Mouse (Mus musculus) c-Kit-positive CD71-positive TER-119-negative erythroid progenitor cells, embryonic 14.5 days (primary cell): Measurements from ENCODE around the gene Ppfibp2.

Source experiments
- DNase-seq: peaks from one replicate; pipeline ENCODE4 v3.0.0-alpha.2; 2013; ENCODE audit warnings: low read depth

The Ppfibp2 gene

DNA sequence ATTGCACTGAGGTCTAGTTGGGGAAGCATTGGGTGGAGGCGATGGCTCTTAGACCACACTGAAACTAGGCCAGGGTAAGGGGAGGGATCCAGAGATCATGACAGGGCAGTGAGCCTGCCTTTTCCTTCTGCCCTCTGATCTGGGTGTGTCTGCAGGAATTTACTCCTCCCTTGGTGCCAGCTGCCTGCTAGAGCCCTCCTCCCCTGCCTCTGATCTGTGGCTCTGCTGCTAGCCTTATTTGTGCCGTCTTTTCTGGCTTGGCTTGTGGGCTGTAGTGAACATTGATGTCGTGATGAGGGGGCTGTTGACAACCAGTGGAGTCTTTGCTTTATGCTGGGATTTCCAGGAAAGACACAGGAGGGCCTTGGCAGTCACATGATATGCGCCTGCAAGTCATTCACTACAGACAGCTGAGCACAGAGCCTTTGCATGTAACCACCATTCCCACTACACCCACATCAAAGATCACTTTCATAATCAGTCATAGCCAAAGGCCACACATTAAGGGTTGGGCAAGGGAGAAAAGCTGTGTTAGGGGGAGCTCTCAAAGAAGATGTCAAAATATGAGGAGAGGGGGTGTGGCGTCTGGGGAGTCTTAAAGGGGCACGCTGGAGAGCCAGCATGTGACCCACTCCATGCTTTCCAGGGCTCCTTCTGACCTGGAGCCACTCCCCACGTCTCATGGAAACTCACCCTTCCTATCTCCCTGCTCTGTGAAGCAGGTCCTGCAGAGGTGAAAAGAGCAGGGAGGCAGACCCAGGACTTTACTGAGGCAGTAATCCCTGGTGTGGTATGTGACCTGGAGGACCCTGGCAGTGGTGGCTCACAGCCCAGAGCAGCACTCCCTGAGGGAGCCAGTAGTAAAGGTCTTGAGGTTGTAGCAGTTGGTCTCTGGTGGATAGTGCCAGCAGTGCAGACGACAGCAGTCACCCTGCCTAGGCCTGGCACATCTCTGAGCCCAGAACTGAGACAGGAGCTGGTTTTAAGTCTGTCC is 69.4 kb downstream of the Ppfibp2 start:
- DNase-seq, result no peak

DNA sequence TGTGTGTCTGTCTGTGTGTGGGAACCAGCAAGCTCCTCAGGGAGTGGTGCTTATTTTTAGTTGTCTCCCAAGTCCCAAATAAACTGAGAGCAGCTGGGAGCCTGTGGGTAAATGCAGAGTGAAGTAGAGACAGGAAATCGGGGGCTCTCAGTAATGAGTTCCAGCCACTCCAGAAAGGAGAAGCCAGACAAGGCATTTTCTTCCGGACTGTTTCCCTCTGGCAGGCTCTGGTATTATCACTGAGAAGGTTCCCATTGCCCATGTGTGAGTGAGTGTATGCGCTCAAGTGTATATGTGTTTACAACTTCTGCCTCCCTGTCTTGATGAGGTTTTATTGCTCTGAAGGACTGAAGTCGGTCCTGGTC is 70.2 kb downstream of the Ppfibp2 start:
- DNase-seq, result no peak

DNA sequence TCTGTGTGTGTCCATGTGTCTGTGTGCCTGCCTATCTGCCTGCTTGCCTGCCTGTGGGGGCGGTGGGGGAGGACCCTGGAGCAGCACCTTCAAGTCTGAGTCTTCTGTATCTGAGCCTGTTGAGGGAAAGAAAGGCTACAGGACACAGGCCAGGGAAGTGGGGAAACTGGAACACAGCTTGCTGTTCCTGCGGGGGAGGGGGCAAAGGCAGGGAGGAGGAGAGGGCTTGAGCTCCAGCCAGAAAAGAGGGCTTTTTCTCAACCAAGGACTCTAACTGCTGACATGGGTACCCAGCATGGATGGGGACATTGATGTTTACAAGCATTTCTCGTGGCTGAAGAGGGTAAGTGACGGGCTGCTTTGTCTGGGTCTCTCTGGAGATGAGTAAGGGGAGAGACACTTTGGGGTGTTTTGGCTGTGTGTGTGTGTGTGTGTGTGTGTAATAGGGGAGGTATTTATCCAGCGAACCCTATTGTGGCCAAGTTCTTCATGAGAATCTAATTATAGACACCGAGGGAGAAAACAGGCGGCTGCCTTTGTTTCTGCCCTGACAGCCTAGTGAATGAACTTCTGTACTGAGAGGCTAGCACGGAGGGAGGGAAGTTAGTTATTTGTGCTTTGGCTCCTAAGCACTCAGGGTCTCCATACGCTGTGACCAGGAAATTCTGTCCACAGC is 70.7 kb downstream of the Ppfibp2 start:
- DNase-seq, result no peak

DNA sequence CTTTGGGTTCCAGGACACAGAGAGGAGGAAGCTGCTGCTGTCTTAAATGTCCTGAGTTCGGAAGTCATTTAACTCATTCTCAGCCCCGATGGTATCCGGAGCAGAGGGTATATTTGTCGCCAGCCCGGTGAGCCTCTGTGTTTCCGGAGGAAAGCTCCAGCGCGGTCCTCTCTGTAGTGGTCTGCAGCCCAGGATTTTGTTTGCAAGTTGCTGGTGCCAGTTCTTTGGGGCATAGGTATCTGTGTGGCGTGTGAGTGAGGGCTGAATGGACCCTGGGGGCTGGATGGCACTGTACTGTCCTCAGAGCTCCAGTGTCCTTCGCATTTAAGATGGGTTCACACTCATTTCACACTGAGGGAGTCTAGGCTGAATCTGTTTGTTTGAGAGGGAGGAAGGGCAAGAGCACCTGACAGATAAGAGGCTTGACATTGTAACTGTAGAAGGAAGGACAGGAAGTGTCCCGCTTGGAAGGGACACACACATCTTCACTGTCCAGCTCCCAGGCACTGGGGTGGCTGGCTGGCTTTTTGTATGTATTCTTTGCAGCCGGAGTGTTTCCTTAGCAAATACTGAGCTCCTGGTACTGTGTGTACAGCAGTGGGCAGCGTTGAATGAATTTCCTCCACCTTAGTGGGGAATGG is 71.4 kb downstream of the Ppfibp2 start:
- no peak for DNase-seq

DNA sequence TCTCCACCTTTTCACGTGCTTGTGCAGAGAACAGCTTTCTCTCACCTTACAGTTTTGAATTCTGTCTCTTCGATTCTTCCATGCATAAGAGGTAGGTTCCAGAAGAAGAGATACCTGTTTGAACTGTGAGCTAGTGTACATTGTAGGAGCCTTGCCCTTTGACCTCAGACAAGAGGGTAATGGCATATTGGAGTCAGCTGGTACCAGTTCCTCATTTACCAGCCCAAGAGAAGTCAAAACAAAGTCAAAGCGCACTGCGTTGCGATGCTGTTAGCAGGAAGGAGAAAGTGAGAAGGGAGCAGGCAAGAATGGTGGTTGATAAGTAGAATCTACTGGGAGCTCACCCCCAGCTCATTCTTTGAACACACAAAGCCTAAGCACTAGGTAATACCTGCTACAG is 73.5 kb downstream of the Ppfibp2 start:
- no peak for DNase-seq

DNA sequence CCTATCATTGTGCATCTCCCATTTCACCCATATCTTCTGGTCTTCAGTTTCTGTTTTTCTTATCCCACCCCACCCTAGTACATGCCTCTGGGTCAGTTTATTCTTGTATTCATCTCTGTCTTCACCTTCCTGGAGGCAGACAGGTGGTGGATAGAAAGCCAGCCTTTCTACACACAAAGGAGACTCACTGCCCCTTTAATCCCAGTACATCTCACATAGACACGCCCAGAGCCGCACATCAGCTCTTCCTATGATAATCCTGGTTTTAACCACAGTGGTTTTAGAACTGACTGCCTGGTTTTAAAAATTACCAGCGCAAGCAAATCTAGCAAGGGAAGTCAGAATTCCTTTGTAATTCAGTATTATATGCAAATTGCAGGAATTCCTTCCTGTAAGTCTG is 80.2 kb downstream of the Ppfibp2 start:
- no peak for DNase-seq

DNA sequence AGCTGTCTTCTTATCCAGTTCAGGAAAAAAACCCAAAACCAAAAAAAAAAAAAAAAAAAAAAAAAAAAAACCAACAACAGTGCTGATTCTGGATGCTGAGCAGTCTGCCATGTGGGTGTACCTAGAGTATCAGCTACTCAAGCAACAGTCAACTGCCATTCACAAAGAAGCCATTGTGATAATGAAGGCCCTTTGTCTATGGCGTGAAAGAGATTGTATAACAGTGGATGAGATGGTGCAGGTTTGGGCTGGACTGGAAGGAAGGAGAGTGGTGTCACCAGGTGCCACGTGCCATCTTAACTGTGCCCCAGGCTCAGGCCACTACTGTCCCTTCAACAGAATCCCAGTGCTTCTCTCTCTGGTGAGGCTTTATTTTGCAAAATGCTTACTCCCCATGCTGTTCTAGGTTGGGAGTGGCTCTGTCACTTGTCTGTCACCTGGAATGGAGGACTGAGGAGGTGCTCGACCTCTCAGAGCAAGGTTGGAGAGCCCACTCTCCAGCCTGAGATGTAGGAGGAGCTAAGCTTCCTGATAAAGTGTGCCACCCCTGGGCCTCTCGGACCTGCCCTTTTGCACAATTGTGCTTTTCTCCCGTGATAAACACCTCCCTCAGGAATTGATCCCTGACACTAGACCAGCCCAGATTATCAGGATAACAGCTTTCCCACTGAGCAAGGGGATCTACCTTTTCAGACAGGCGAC is 85.3 kb downstream of the Ppfibp2 start:
- DNase-seq, result no peak

DNA sequence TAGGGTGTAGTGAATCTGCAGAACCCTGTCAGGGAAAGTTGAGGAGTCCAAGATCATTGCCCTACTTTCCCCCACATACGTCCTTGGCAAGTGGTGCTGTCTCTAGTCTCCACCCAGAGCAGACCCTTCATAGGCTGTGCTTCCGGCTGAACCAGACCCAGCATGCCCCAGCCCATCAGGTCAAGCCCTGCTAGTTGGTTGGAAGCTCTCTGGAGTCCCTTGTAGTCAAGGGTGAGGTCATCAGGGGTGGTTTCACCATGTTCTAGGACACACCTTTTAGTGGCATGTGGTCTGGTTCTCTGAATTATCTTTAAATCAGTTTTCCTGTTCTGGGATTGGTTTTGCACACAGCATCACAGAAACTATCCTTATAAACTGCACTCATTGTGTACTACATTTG is 86.3 kb downstream of the Ppfibp2 start:
- DNase-seq, result no peak

DNA sequence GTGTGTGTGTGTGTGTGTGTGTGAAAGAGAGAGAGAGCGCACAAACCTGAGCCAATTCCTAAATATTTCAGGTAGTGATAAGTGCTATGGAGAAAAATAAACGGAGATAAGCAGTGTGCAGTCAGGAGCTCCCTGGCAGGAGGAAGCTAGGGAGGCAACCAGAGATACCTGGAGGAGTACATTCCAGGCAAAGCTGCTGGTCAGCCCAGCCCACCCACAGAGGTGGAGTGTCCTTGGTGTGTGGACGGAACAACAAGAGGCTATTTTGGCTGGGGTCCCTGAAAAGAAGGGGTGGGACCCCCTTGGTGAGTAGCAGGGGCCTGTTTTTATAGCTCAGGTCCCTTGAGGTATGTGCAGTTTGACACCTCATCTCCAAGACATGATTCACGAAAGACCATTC is 88.2 kb downstream of the Ppfibp2 start:
- no peak for DNase-seq

DNA sequence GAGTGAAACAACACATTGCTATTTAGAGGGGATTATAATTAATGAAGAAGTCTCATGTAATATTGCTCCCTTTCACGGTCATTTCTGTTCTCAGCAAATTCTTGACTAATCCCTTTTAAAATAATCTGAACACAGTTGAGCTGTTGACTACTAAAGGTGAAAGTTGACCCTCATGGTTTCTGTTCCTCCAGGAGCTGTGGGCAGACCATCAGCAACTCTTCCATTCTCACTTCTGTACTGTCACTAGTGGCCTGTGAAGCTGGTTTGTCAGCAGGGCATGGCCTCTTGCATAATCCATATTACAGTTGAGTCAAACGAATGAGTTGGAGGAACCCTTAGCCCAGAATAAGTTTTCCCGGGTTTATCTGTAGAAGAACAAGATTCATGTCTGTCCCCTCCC is 88.6 kb downstream of the Ppfibp2 start:
- no peak for DNase-seq

DNA sequence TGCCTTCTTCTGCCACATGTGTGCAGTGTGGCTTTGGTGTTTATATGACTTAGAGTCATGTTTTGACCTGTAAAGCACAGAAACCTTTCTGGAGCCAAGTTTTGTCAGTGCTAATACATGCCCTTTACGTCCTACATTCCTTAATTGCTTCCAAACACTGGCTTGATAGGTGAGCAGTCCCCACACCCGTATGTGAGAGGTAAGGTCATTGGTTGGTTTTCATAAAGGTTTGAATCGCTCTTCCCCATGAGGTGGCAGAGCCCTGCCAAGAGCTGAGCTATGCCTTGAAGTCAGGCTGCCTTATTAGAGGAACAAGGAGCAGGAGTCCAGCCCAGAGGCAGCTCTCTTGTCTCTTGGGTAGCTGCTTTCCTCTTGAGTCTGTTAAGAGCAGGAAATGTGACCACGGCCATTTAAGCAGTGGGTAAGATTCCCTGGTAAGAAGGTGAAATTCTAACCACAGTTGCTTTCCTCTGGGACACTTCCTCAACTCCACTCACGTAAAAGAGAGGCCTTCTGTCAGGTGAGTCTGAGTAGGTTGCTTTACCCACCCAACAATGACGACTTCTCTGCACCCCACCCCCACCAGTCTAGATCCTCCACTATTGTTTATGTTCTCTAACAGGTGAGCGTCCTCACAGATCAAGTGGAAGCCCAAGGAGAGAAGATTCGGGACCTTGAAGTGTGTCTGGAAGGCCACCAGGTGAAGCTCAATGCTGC is 90.4 kb downstream of the Ppfibp2 start:
- no peak for DNase-seq

DNA sequence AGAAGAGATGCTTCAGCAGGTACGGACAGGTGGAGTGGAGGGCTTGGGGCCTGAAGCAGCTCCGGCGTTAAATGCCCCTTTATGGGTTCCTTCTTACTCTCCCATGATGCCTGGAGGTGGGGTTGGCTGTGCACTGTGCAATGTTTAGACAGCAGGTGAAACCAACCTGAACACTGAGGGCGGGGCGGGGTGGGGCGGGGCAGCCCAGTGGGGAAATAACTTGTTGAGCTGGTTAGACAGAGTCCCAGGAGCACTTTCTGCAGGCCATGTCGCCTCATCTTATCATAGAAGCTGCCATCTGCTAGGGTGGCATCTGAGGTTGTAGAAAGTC is 90.9 kb downstream of the Ppfibp2 start:
- no peak for DNase-seq

DNA sequence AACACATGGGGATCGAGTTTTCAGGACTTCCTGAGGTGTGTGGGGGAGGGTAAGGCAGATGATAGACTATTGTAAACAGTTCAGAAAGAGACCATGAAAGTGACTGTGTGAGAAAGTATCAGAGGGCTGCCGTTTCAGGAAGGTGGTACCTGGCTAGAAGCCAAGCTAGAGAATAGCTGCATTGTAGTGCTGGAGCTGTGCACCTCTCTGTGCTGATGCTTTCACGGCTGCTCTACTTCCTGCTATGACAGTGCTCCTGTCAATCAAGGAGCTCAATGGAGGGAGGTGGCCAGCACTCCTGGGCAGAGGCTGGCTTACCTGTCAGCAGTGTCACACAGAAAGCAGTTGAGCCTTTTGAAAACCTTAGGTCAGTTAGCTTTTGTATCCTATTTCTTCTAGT is 92.4 kb downstream of the Ppfibp2 start:
- DNase-seq, result no peak

DNA sequence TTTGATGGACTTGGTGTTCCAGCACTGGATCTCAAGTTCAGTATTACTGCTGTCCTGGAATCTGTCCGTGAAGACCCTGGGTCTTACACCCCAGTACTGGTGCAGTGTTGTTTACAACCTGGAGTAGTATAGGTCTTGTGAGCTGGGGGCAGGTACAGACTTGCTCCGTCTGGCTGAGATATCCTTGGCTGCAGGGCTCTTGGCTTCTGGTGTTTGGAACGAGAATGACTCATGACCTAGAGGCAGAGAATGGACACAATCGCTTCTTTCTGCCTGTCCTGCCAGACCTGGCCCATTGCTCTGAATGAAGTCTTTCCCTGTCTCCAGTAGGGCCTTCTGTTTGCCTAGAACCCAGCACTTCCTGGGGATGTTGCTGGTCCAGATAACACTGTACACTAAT is 93.0 kb downstream of the Ppfibp2 start:
- no peak for DNase-seq

DNA sequence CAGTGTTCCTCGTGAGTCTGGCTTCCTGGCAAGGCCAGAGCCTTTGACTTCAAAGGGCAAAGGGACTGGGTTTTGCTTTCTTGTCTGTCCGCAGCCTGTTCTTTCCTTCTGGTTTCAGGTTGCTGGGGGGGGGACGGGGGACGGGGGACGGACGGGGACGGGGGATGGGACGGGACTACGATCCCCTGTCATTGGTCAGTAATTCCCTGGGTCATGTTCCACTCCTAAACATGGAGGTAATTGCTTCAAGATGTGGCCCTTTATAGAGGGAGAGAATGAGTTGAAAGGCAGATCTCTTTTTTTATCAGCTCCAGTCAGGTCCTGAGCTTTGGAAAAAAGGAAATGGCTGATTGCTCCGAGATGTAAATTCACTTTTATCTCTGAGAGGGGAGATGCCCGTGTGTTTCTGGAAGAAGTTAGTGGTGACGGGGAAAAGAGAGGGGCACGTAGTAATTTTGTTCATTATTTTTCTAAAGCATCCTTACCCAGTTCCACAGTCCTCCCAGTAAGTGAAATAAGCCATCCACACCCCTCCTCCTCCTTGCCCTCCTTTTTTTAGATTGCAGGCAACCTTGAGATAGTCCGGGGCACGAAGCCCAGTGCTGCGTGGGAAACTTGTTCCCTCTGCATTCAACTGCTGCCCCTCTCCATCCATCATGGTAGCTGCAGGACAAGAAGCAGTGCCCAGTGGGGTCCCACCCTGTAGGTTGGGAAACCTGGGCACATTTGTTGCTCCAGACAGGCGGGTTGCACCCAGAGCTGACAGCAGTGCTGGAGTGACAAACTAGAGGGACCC is 95.6 kb downstream of the Ppfibp2 start:
- no peak for DNase-seq

DNA sequence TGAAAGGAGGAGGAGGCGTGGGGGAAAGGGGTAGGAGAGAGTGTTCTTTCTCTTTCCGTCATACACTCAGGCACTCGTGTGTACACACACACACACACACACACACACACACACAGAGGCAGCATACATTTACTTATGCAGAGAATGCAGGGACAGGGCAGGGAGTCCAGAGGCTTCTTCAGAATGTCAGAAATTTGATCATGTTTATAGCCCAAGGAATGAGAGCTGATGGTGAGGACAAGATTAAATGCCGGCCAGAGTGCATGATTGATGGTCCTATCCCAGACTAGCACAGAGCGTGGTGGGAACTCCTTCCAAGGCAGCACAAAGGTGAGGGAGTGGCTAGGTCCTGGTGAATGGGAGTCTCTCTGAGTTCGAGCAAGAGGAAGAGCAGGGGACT is 96.5 kb downstream of the Ppfibp2 start:
- DNase-seq, result no peak

DNA sequence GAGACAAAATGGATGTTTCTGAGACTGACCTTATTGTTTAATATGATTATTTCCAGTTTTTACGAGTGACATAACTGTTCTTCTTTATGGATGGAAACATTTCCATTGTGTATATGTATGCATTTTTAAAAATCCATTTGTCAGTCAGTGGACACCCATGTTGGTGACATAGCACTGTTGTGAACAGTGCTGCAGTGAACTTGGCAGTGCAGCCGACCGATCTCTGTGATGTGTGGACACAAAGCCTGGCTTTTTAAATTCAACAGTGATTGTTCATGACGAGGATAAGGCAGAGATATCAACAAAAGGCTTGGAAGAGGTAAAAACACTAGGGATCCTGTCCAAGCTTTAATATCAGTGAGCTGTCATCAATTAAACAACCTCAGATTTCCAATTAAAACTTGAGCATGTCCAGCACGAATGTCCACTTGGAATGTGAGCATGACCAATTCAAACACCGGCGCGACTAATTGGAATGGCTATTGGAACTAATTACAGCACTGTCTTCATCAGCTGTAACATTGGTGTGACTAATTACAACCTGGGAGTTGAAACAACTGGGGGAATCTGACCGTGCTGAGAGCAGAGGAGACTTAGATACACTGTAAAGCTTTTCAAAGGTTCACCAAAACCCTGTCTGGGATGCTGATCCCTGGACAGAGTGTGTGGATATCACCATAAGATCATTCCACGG is 99.4 kb downstream of the Ppfibp2 start:
- no peak for DNase-seq

DNA sequence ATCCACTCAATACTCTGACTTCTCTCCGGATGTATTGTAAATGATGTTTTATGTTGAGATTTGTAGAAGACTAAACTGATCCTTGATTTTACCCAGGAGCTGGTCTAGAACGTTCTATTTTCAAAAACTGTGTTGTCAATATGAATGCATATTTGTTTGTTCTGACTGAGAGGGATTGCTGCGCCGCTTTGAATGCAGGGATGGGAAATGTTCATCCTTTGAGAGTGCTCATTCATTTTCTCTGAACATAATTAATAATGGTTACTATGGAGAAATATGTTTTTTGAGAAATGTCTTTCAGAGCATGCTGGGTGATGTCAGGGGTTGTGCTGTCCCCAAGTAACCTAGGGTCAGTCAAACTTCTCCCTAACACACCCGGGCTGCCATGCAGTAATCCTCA is 102.1 kb downstream of the Ppfibp2 start:
- no peak for DNase-seq

DNA sequence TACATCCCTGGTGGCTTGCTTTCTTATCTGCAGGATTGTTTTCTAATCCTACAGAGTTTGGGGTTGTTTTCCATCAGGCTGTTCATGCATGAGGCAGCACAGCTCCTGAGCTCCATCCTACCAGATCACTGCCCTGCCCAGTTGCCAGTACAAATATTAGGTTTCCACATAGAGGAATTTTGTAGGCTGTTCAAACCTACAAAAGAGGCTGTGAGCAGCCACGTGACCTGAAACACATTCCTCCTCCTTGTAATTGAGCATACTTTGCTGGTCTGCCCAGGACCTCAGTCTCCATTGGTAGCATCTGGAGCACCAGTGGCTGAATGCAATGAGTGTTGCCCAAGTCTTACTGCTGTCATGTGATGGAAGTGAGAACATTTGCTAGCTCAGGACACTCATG is 104.9 kb downstream of the Ppfibp2 start:
- DNase-seq, result no peak

DNA sequence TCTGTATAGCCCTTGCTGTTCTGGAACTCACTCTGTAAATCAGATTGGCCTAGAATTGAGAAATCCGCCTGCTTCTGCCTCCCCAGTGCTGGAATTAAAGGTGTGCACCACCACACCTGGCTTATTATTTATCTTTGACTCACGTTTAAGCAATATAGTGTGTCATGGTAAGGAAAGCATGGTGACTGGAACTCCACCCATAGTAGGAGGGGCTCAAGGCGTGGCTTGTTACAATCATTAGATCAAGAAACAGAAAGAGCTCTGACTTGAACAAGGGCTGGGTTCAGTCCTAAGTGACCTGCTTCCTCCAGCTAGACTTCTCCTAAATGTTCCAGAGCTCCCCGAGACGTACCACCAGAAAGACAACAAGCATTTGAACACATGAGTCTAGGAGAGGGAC is 105.6 kb downstream of the Ppfibp2 start:
- no peak for DNase-seq
